Mouse (Mus musculus) Patski (cell line): ENCODE results near the gene Nsl1. TPM values are rescaled to one million over a fixed set of nuclear protein-coding genes. Genes with fewer than 3 reads are reported as not detected.

ENCODE experiments used
- ATAC-seq: fragments of 100-300 bp; one replicate; pipeline ENCODE4 v1.8.0; 2021
- CTCF ChIA-PET: fragments of 350-600 bp; sonication (Branson Sonifier 250); formaldehyde crosslinking; loops from one replicate; lab custom pipeline; 2022; ENCODE audit warnings: inconsistent platforms; lab: Charles Lee
- POLR2A ChIA-PET: fragments of 350-600 bp; sonication (Branson Sonifier 250); formaldehyde crosslinking; loops from one replicate; lab custom pipeline; 2022; ENCODE audit warnings: antibody characterized with exemption, inconsistent platforms; lab: Charles Lee
- DNase-seq: peaks from one replicate; pipeline ENCODE4 v3.0.0-alpha.2; 2011; ENCODE audit warnings: low read depth, low spot score
- H3K27me3 ChIP-seq: fragments of 371-371 bp; one replicate; pipeline ENCODE4 v1.5.1; 2021
- CTCF ChIP-seq: fragments of 100-300 bp; IDR thresholded peaks from one replicate; pipeline ENCODE4 v1.5.1; 2021
- in situ Hi-C: fragments of 300-500 bp; cut with MboI; formaldehyde crosslinking; loops from 3 replicates; pipeline ENCODE4 v1.11.1; 2018; ENCODE audit warnings: low pct_unique_long_range_greater_than_20kb, mixed read lengths
- polyA plus RNA-seq: library from polyadenylated mRNA; unstranded; gene quantifications from one replicate; pipeline ENCODE4 v1.2.3, GENCODE M21; 2021

Gene Nsl1
- polyA plus RNA-seq, 1 experiment from 2014 or later, result 7.1 TPM

- ATAC-seq, result peak; percentile 49
- DNase-seq, result no peak
- CTCF ChIA-PET, result interaction anchor here (0.7 to 1.3 kb wide), 6 partner anchors 13 to 149 kb away, joined by 3 to 4 read pairs (median 3); no protein-coding TSS in a partner anchor
- POLR2A ChIA-PET, result no interaction called here
- peak; percentile 63 for TF ChIP-seq CTCF
- H3K27me3 ChIP-seq, result no peaks in the 10 kb centered on the region
- in situ Hi-C loops, result no loop called here
Observed at GRCm38 (mm10) chr1:191125811-191126638, 63.2 kb downstream of the Nsl1 start.

- POLR2A ChIA-PET, result no interaction called here
- TF ChIP-seq CTCF, result no peak
- CTCF ChIA-PET, result no interaction called here
- DNase-seq, result no peak
- no peaks in the 10 kb centered on the region for H3K27me3 ChIP-seq
- in situ Hi-C loops, result no loop called here
- ATAC-seq, result no peak
Observed at GRCm38 (mm10) chr1:191131692-191132091, 68.9 kb downstream of the Nsl1 start.

GRCm38 (mm10) chr1:191132240-191132639 lies 69.4 kb downstream of the Nsl1 start:
- no peak for TF ChIP-seq CTCF
- DNase-seq (no peak), ATAC-seq (no peak)
- in situ Hi-C loops, result no loop called here
- POLR2A ChIA-PET, result no interaction called here
- CTCF ChIA-PET, result no interaction called here
- no peaks in the 10 kb centered on the region for H3K27me3 ChIP-seq

- DNase-seq, result no peak
- no peak for TF ChIP-seq CTCF
- in situ Hi-C loops, result no loop called here
- ChIA-PET CTCF (no interaction called here), POLR2A (no interaction called here)
- no peaks in the 10 kb centered on the region for H3K27me3 ChIP-seq
- ATAC-seq, result no peak
Observed at GRCm38 (mm10) chr1:191132934-191133333, 70.1 kb downstream of the Nsl1 start.

- no peak for ATAC-seq
- no peak for TF ChIP-seq CTCF
- no peaks in the 10 kb centered on the region for H3K27me3 ChIP-seq
- POLR2A ChIA-PET, result no interaction called here
- DNase-seq, result no peak
- CTCF ChIA-PET, result interaction anchor here (2.5 kb wide), 1 partner anchor 18 kb away, joined by 11 read pairs; no protein-coding TSS in a partner anchor
- in situ Hi-C loops, result no loop called here
Observed at GRCm38 (mm10) chr1:191135406-191135805, 72.6 kb downstream of the Nsl1 start.

Other genes starting within 250 kb of the Nsl1 start
- gene Rps6kc1, start 151.2 kb upstream of the Nsl1 start, polyA plus RNA-seq, result 16.5 TPM
- gene Angel2, start 137.9 kb upstream of the Nsl1 start, polyA plus RNA-seq, result 54.1 TPM
- gene Vash2, start 83.7 kb upstream of the Nsl1 start, polyA plus RNA-seq, result 5.4 TPM
- 20.0 TPM for gene Flvcr1, start 36.9 kb upstream of the Nsl1 start, polyA plus RNA-seq
- not detected for gene Spata45, start 26.4 kb upstream of the Nsl1 start, polyA plus RNA-seq
- gene Tatdn3, start 80 bp upstream of the Nsl1 start, polyA plus RNA-seq, result 18.7 TPM
- 2.9 TPM for gene Batf3, start 34.8 kb downstream of the Nsl1 start, polyA plus RNA-seq
- gene Fam71a, start 101.8 kb downstream of the Nsl1 start, polyA plus RNA-seq, result 0.08 TPM
- gene Atf3, start 155.0 kb downstream of the Nsl1 start, polyA plus RNA-seq, result 47.6 TPM